Mouse (Mus musculus): ENCODE measurements around the gene Arhgap35. TPM values are rescaled to one million over a fixed set of nuclear protein-coding genes. Genes with fewer than 3 reads are reported as not detected.

Arhgap35 gene
- polyA plus RNA-seq, 1 experiment = 5.6 TPM

- no peak for TF ChIP-seq POLR2A (IDR thresholded peaks at IDR 0.05; ENCODE audit: low read depth, low read length)
- no peak for TF ChIP-seq CTCF (IDR thresholded peaks at IDR 0.05; ENCODE audit: extremely low read depth, insufficient read depth, insufficient read length, insufficient replicate concordance)
- H3K27me3 ChIP-seq (ENCODE audit: control insufficient read depth, insufficient read depth, low read length) = no peaks in the 10 kb centered on the region
- H3K36me3 ChIP-seq (ENCODE audit: control insufficient read depth, insufficient read depth, low read length) = no peaks in the 10 kb centered on the region
- no peak overlapping the region for H3K4me3 ChIP-seq (ENCODE audit: extremely low read depth, insufficient read depth, insufficient read length)
- no peak overlapping the region for H3K27ac ChIP-seq (ENCODE audit: insufficient read depth, low read length)
- DNase-seq (ENCODE audit: low read depth in 1 of 2, low spot score in 2 of 2) = no peak
- H3K4me1 ChIP-seq (ENCODE audit: control insufficient read depth, insufficient read depth, insufficient read length) = peaks cover 4% of the 10 kb centered on the region; the same call in 1 of the 2 replicates
These were observed 30.4 kb downstream of the Arhgap35 start for GRCm38 (mm10) chr7:16584384-16584783.

GRCm38 (mm10) chr7:16583775-16584174 lies 31.0 kb downstream of the Arhgap35 start:
- TF ChIP-seq POLR2A (IDR thresholded peaks at IDR 0.05; ENCODE audit: low read depth, low read length) (no peak), CTCF (IDR thresholded peaks at IDR 0.05; ENCODE audit: extremely low read depth, insufficient read depth, insufficient read length, insufficient replicate concordance) (no peak)
- no peak for DNase-seq (ENCODE audit: low read depth in 1 of 2, low spot score in 2 of 2)
- Histone ChIP-seq H3K4me3 (ENCODE audit: extremely low read depth, insufficient read depth, insufficient read length) (no peak overlapping the region), H3K27me3 (ENCODE audit: control insufficient read depth, insufficient read depth, low read length) (no peaks in the 10 kb centered on the region), H3K27ac (ENCODE audit: insufficient read depth, low read length) (no peak overlapping the region), H3K4me1 (ENCODE audit: control insufficient read depth, insufficient read depth, insufficient read length) (peaks cover 4% of the 10 kb centered on the region; the same call in 1 of the 2 replicates), H3K36me3 (ENCODE audit: control insufficient read depth, insufficient read depth, low read length) (no peaks in the 10 kb centered on the region)
- 95% methylated on average over 1 of the region's 1 CpGs for WGBS

GRCm38 (mm10) chr7:16582299-16582698 lies 32.5 kb downstream of the Arhgap35 start:
- no peak overlapping the region for H3K4me3 ChIP-seq (ENCODE audit: extremely low read depth, insufficient read depth, insufficient read length)
- no peak overlapping the region for H3K27ac ChIP-seq (ENCODE audit: insufficient read depth, low read length)
- H3K4me1 ChIP-seq (ENCODE audit: control insufficient read depth, insufficient read depth, insufficient read length) = peaks cover 4% of the 10 kb centered on the region; the same call in 1 of the 2 replicates
- WGBS = 83% methylated on average over 3 of the region's 3 CpGs
- TF ChIP-seq CTCF (IDR thresholded peaks at IDR 0.05; ENCODE audit: extremely low read depth, insufficient read depth, insufficient read length, insufficient replicate concordance) = no peak
- TF ChIP-seq POLR2A (IDR thresholded peaks at IDR 0.05; ENCODE audit: low read depth, low read length) = no peak
- no peak for DNase-seq (ENCODE audit: low read depth in 1 of 2, low spot score in 2 of 2)
- no peaks in the 10 kb centered on the region for H3K36me3 ChIP-seq (ENCODE audit: control insufficient read depth, insufficient read depth, low read length)
- H3K27me3 ChIP-seq (ENCODE audit: control insufficient read depth, insufficient read depth, low read length) = no peaks in the 10 kb centered on the region

GRCm38 (mm10) chr7:16581276-16582100 lies 33.3 kb downstream of the Arhgap35 start:
- Histone ChIP-seq H3K36me3 (ENCODE audit: control insufficient read depth, insufficient read depth, low read length) (no peaks in the 10 kb centered on the region), H3K4me3 (ENCODE audit: extremely low read depth, insufficient read depth, insufficient read length) (no peak overlapping the region), H3K4me1 (ENCODE audit: control insufficient read depth, insufficient read depth, insufficient read length) (peaks cover 4% of the 10 kb centered on the region; the same call in 1 of the 2 replicates), H3K27ac (ENCODE audit: insufficient read depth, low read length) (peak overlapping the region; percentile 37), H3K27me3 (ENCODE audit: control insufficient read depth, insufficient read depth, low read length) (no peaks in the 10 kb centered on the region)
- TF ChIP-seq CTCF (IDR thresholded peaks at IDR 0.05; ENCODE audit: extremely low read depth, insufficient read depth, insufficient read length, insufficient replicate concordance) = no peak
- no peak for TF ChIP-seq POLR2A (IDR thresholded peaks at IDR 0.05; ENCODE audit: low read depth, low read length)
- no peak for DNase-seq (ENCODE audit: low read depth in 1 of 2, low spot score in 2 of 2)
- WGBS = 61% methylated on average over 13 of the region's 13 CpGs

GRCm38 (mm10) chr7:16576719-16577118 lies 38.1 kb downstream of the Arhgap35 start:
- TF ChIP-seq CTCF (IDR thresholded peaks at IDR 0.05; ENCODE audit: extremely low read depth, insufficient read depth, insufficient read length, insufficient replicate concordance) (no peak), POLR2A (IDR thresholded peaks at IDR 0.05; ENCODE audit: low read depth, low read length) (no peak)
- Histone ChIP-seq H3K4me1 (ENCODE audit: control insufficient read depth, insufficient read depth, insufficient read length) (peaks cover 5% of the 10 kb centered on the region; the same call in 1 of the 2 replicates), H3K36me3 (ENCODE audit: control insufficient read depth, insufficient read depth, low read length) (no peaks in the 10 kb centered on the region), H3K4me3 (ENCODE audit: extremely low read depth, insufficient read depth, insufficient read length) (no peak overlapping the region), H3K27ac (ENCODE audit: insufficient read depth, low read length) (no peak overlapping the region), H3K27me3 (ENCODE audit: control insufficient read depth, insufficient read depth, low read length) (no peaks in the 10 kb centered on the region)
- 87% methylated on average over 1 of the region's 1 CpGs for WGBS
- DNase-seq (ENCODE audit: low read depth in 1 of 2, low spot score in 2 of 2) = no peak

GRCm38 (mm10) chr7:16571191-16571590 lies 43.6 kb downstream of the Arhgap35 start:
- 70% methylated on average over 1 of the region's 1 CpGs for WGBS
- H3K27me3 ChIP-seq (ENCODE audit: control insufficient read depth, insufficient read depth, low read length) = no peaks in the 10 kb centered on the region
- no peak for TF ChIP-seq POLR2A (IDR thresholded peaks at IDR 0.05; ENCODE audit: low read depth, low read length)
- no peak for DNase-seq (ENCODE audit: low read depth in 1 of 2, low spot score in 2 of 2)
- H3K4me1 ChIP-seq (ENCODE audit: control insufficient read depth, insufficient read depth, insufficient read length) = peaks cover 6% of the 10 kb centered on the region
- H3K27ac ChIP-seq (ENCODE audit: insufficient read depth, low read length) = no peak overlapping the region
- no peak overlapping the region for H3K4me3 ChIP-seq (ENCODE audit: extremely low read depth, insufficient read depth, insufficient read length)
- no peaks in the 10 kb centered on the region for H3K36me3 ChIP-seq (ENCODE audit: control insufficient read depth, insufficient read depth, low read length)

GRCm38 (mm10) chr7:16570737-16571136 lies 44.1 kb downstream of the Arhgap35 start:
- no peak overlapping the region for H3K4me3 ChIP-seq (ENCODE audit: extremely low read depth, insufficient read depth, insufficient read length)
- no peaks in the 10 kb centered on the region for H3K36me3 ChIP-seq (ENCODE audit: control insufficient read depth, insufficient read depth, low read length)
- peaks cover 6% of the 10 kb centered on the region for H3K4me1 ChIP-seq (ENCODE audit: control insufficient read depth, insufficient read depth, insufficient read length)
- 69% methylated on average over 1 of the region's 1 CpGs for WGBS
- DNase-seq (ENCODE audit: low read depth in 1 of 2, low spot score in 2 of 2) = no peak
- H3K27me3 ChIP-seq (ENCODE audit: control insufficient read depth, insufficient read depth, low read length) = no peaks in the 10 kb centered on the region
- no peak for TF ChIP-seq POLR2A (IDR thresholded peaks at IDR 0.05; ENCODE audit: low read depth, low read length)
- TF ChIP-seq CTCF (IDR thresholded peaks at IDR 0.05; ENCODE audit: extremely low read depth, insufficient read depth, insufficient read length, insufficient replicate concordance) = no peak
- H3K27ac ChIP-seq (ENCODE audit: insufficient read depth, low read length) = peak overlapping the region; percentile 43; the same call in 1 of the 2 replicates
